Mouse (Mus musculus): ENCODE measurements around the gene Erich4.

DNA sequence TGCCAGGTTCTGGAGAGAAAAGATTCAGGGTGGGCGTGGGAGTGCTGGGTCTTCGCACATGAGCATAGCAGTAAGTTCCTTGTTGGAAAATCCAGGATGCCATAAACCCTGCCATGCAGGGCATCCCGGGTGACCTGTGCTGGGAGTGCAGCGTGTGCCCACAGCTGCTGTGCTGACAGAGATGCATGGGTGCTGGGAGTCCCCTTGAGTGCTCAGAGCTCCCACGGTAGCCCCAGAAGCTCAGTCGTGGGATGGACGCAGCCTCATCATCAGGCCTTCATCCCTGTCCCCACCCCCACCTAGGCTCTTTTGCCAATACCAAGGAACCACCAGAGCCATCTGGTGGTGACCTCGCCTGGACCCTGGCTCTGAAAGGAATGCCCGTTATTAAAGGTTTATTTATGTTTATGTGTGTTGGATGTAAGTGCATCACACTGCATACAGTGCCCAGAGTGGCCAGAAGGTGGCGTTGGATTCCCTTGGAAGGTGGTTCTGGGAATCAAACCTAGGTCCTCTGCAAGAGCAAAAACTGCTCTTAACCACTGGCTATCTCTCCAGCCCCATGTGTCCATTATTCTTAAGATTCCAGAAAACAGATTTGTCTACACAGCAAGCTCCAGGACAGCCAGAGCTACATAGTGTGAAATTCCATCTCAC lies 10.0 kb upstream of the Erich4 start:
- TF ChIP-seq MAX (IDR thresholded peaks at IDR 0.05; ENCODE audit: low read depth) (no peak), POLR2A (IDR thresholded peaks at IDR 0.05; ENCODE audit: insufficient read length, low read depth) (no peak), TCF12 (IDR thresholded peaks at IDR 0.05; ENCODE audit: insufficient read depth, poor library complexity, severe bottlenecking) (no peak), POLR2AphosphoS2 (IDR thresholded peaks at IDR 0.05; ENCODE audit: insufficient read length, low read depth) (no peak), USF1 (IDR thresholded peaks at IDR 0.05; ENCODE audit: low read depth) (no peak), MYOD1 (IDR thresholded peaks at IDR 0.05; ENCODE audit: control insufficient read depth in 1 of 3, insufficient read length in 2 of 3, low read depth in 2 of 3) (no peak)

Data from myocyte (in vitro differentiated cells).